Mouse (Mus musculus) CH12.LX (cell line): ENCODE results near the gene Mnd1.

Source experiments
- CHD1 ChIP-seq: IDR thresholded peaks from 2 replicates; pipeline ENCODE4 v1.6.1; 2012; ENCODE audit warnings: low read depth, low read length, improper control_type of control experiment, inconsistent platforms
- CTCF ChIP-seq, 2 experiments: IDR thresholded peaks in 1 of 2; conservative IDR thresholded peaks in 1 of 2; 2 replicates each; pipeline ENCODE4 v1.5.1; 2011 to 2012; ENCODE audit warnings: low read depth in 2 of 2, low read length in 2 of 2, improper control_type of control experiment in 1 of 2, inconsistent platforms in 1 of 2, mild to moderate bottlenecking in 1 of 2, moderate library complexity in 1 of 2
- ELF1 ChIP-seq: IDR thresholded peaks from 2 replicates; pipeline ENCODE4 v1.6.1; 2014; ENCODE audit warnings: low read depth, mild to moderate bottlenecking, inconsistent platforms, low read length, improper control_type of control experiment
- GABPA ChIP-seq: IDR thresholded peaks from 2 replicates; pipeline ENCODE4 v1.6.1; 2012; ENCODE audit warnings: low read depth, low read length, improper control_type of control experiment, inconsistent platforms; ENCODE audit not compliant: insufficient replicate concordance
- JUN ChIP-seq: IDR thresholded peaks from 2 replicates; pipeline ENCODE4 v1.6.1; 2011; ENCODE audit warnings: low read depth, mild to moderate bottlenecking, low read length, improper control_type of control experiment, moderate library complexity; ENCODE audit not compliant: insufficient read depth
- MAX ChIP-seq: IDR thresholded peaks from 2 replicates; pipeline ENCODE4 v1.6.1; 2011; ENCODE audit warnings: low read length, improper control_type of control experiment
- MAZ ChIP-seq: IDR thresholded peaks from 2 replicates; pipeline ENCODE4 v1.6.1; 2012; ENCODE audit warnings: low read depth, mild to moderate bottlenecking, inconsistent platforms, low read length, improper control_type of control experiment, moderate library complexity
- POLR2A ChIP-seq: IDR thresholded peaks from 2 replicates; pipeline ENCODE4 v1.6.1; 2011; ENCODE audit warnings: low read depth, mild to moderate bottlenecking, improper control_type of control experiment, low read length
- UBTF ChIP-seq: IDR thresholded peaks from 2 replicates; pipeline ENCODE4 v1.6.1; 2012; ENCODE audit warnings: low read depth, mild to moderate bottlenecking, inconsistent platforms, low read length, improper control_type of control experiment, moderate library complexity
- USF1 ChIP-seq: IDR thresholded peaks from 2 replicates; pipeline ENCODE4 v1.6.1; 2014; ENCODE audit warnings: low read depth, mild to moderate bottlenecking, inconsistent platforms, low read length, improper control_type of control experiment

DNA sequence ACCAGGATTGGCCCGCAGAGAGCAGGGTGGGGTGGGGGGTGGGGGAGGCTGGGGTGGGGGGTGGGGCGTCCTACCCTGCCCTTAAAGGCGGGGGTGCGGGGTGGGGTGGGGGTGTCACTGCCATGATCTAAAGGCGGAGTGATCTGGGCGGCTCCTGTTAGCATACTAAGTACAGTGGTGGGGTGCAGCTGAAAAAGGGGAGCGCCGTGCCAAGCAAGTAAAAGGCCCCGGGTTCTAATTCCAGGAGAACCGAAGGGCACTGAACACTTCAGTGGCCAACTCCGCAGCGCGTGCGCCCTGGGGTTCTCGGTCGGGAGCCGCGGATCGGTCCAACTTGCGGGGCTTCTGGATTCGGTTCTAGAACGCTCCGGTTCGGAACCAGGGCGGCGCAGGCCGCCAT lies 440 bp downstream of the Mnd1 start:
- no peak for TF ChIP-seq MAX
- no peak for TF ChIP-seq GABPA
- TF ChIP-seq USF1: no peak
- TF ChIP-seq POLR2A: no peak
- TF ChIP-seq CTCF (conservative IDR thresholded peaks at IDR 0.05 in 1 of 2, IDR thresholded peaks at IDR 0.05 in 1 of 2; ENCODE audit: low read depth in 2 of 2, low read length in 2 of 2): no peak
- no peak for TF ChIP-seq CHD1
- no peak for TF ChIP-seq MAZ
- TF ChIP-seq ELF1: no peak
- TF ChIP-seq JUN: no peak
- no peak for TF ChIP-seq UBTF
